Mouse (Mus musculus) brain, embryonic 14.5 days (tissue): Measurements from ENCODE around the gene Itpr1.

Experiments used
- CTCF ChIP-seq: fragments of 200-500 bp; IDR thresholded peaks from 2 replicates; pipeline ENCODE4 v1.5.1; 2012; ENCODE audit warnings: inconsistent platforms, mild to moderate bottlenecking, moderate library complexity, borderline replicate concordance; ENCODE audit not compliant: insufficient read depth, insufficient read length; ENCODE audit errors: extremely low read depth
- POLR2A ChIP-seq: fragments of 200-500 bp; IDR thresholded peaks from 2 replicates; pipeline ENCODE4 v1.6.1; 2012; ENCODE audit warnings: mild to moderate bottlenecking, inconsistent platforms, borderline replicate concordance; ENCODE audit not compliant: poor library complexity, insufficient read depth, insufficient read length, severe bottlenecking; ENCODE audit errors: extremely low read depth

DNA sequence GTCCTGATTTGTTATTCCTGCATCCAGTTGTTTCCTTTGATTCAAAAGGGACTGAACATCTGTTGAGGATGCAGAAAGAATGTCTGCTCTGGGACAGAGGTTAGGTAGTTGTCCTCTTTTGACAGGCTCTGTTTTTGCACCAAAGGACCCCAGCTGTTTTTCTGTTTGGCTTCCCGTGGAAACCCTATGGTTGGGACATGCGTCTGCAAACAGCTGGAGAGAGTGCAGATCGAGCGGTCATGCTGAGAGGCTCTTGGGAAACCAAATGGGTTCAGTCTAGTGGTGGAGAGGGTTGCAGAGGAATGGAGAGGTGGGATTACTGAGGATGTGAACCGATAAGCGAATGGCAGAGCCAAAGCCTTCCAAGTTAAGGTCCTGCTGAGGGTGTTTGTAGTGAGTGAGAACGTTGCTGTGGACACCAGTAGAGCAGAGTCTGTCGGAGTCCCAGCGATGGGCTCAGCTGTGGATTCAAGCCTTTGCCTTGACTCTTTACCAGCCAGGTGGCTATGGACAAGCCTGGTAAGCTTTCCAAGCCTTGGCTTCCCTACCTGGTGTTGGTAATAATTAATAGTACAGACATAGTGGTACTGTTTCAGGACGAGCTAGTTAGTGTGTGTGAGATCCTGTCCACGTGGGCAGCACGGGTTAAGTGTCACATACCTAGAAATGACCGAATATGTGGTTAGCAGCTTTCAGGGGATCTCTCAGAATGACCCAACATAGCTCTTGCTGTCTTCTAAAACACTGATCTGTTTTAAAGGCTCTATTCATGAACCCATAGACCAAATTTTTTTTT is 39.9 kb downstream of the Itpr1 start:
- TF ChIP-seq CTCF: no peak
- TF ChIP-seq POLR2A: no peak
